In genomic region chr11:57802511-57802870, GRCm38 (mm10) we compare ENCODE assay signal across 8 mouse cellular contexts. TPM values are rescaled to one million over a fixed set of nuclear protein-coding genes. Genes with fewer than 3 reads are reported as not detected.
A peak's percentile ranks its signal among the peaks of the same experiment; 100 is the strongest.
DNase-seq lines count a peak whose midpoint lies in the region; ATAC-seq and TF ChIP-seq lines count a peak whose summit lies in the region.

No protein-coding gene starts in this region.

- peaks cover 17% of the 10 kb centered on the region for H3K4me1 ChIP-seq in lung, adult 2 months (ENCODE audit: control insufficient read depth, insufficient read depth, low read length)
- peaks cover 17% of the 10 kb centered on the region for H3K4me1 ChIP-seq in embryonic facial prominence, embryonic 14.5 days (ENCODE audit: control insufficient read depth, insufficient read depth, low read length)
- peaks cover 8% of the 10 kb centered on the region; the same call in 1 of the 2 replicates for H3K4me1 ChIP-seq in intestine, postnatal 0 days (replicated peaks; ENCODE audit: control insufficient read depth, insufficient read depth, low read length)
- H3K4me1 ChIP-seq in midbrain, embryonic 15.5 days, result peaks cover 24% of the 10 kb centered on the region

- WGBS in lung, adult 2 months, result under 1% methylated on average over 18 of the region's 18 CpGs
- 1% methylated on average over 18 of the region's 18 CpGs for WGBS in embryonic facial prominence, embryonic 14.5 days
- 2% methylated on average over 18 of the region's 18 CpGs for WGBS in intestine, postnatal 0 days
- WGBS in midbrain, embryonic 15.5 days, result under 1% methylated on average over 18 of the region's 18 CpGs

- TF ChIP-seq CTCF in lung, adult 2 months (IDR thresholded peaks at IDR 0.05; ENCODE audit: insufficient read depth, low read length), result no peak
- no peak for TF ChIP-seq CTCF in intestine, postnatal 0 days (IDR thresholded peaks at IDR 0.05; ENCODE audit: low read depth)

- no peak overlapping the region for H3K27ac ChIP-seq in embryonic facial prominence, embryonic 14.5 days (replicated peaks; ENCODE audit: low read depth, low read length)
- peak overlapping the region; percentile 83; the same call in 1 of the 2 replicates for H3K27ac ChIP-seq in intestine, postnatal 0 days (ENCODE audit: low read depth, low read length)
- peak overlapping the region; percentile 47; the same call in 1 of the 2 replicates for H3K27ac ChIP-seq in midbrain, embryonic 15.5 days

- DNase-seq in lung, adult 2 months, result peak; percentile 28
- no peak for DNase-seq in lung, postnatal 4 days
- DNase-seq in adrenal gland, adult 18-20 months (ENCODE audit: low spot score in 2 of 2), result peak; percentile 40 to 49
- peak; percentile 46 for DNase-seq in embryonic facial prominence, embryonic 14.5 days (ENCODE audit: low spot score)
- DNase-seq in gastrocnemius, adult 8-10 months (ENCODE audit: low spot score in 2 of 2), result no peak
- no peak for DNase-seq in right cerebral cortex, postnatal 14 days

- no peak for TF ChIP-seq POLR2A in lung, adult 2 months (IDR thresholded peaks at IDR 0.05; ENCODE audit: borderline replicate concordance, extremely low read depth, low read depth, low read length)

- H3K27me3 ChIP-seq in embryonic facial prominence, embryonic 14.5 days (replicated peaks; ENCODE audit: control insufficient read depth, insufficient read depth, low read length), result no peaks in the 10 kb centered on the region
- no peaks in the 10 kb centered on the region for H3K27me3 ChIP-seq in intestine, postnatal 0 days (replicated peaks; ENCODE audit: control insufficient read depth, insufficient read depth, low read length)
- no peaks in the 10 kb centered on the region for H3K27me3 ChIP-seq in midbrain, embryonic 15.5 days (replicated peaks)

- no peak for ATAC-seq in embryonic facial prominence, embryonic 14.5 days (ENCODE audit: low read depth)
- no peak for ATAC-seq in intestine, postnatal 0 days
- no peak for ATAC-seq in midbrain, embryonic 15.5 days (replicated peaks)

- H3K9ac ChIP-seq in embryonic facial prominence, embryonic 14.5 days (ENCODE audit: low read depth, low read length), result peak overlapping the region; percentile 90
- H3K9ac ChIP-seq in intestine, postnatal 0 days (ENCODE audit: low read depth, low read length), result peak overlapping the region; percentile 90
- H3K9ac ChIP-seq in midbrain, embryonic 15.5 days, result peak overlapping the region; percentile 81

- 0 out of 2 replicates have a peak, but pooled peaks cover 13% of the 10 kb centered on the region for H3K36me3 ChIP-seq in embryonic facial prominence, embryonic 14.5 days (ENCODE audit: control insufficient read depth, insufficient read depth, low read length)
- H3K36me3 ChIP-seq in intestine, postnatal 0 days (ENCODE audit: control insufficient read depth, insufficient read depth), result peaks cover 10% of the 10 kb centered on the region; the same call in 1 of the 2 replicates
- no peaks in the 10 kb centered on the region for H3K36me3 ChIP-seq in midbrain, embryonic 15.5 days (replicated peaks)

- H3K4me2 ChIP-seq in embryonic facial prominence, embryonic 14.5 days (ENCODE audit: low read depth, low read length), result peak overlapping the region; percentile 69
- peak overlapping the region; percentile 97 for H3K4me2 ChIP-seq in intestine, postnatal 0 days (replicated peaks; ENCODE audit: low read depth)
- peak overlapping the region; percentile 97 for H3K4me2 ChIP-seq in midbrain, embryonic 15.5 days

- H3K4me3 ChIP-seq in lung, adult 2 months (replicated peaks; ENCODE audit: extremely low read depth, low read depth, low read length), result peak overlapping the region; percentile 74
- peak overlapping the region; percentile 94 for H3K4me3 ChIP-seq in embryonic facial prominence, embryonic 14.5 days (ENCODE audit: low read depth, low read length)
- peak overlapping the region; percentile 88 for H3K4me3 ChIP-seq in intestine, postnatal 0 days (ENCODE audit: low read depth, low read length)
- peak overlapping the region; percentile 93 for H3K4me3 ChIP-seq in midbrain, embryonic 15.5 days

- H3K9me3 ChIP-seq in embryonic facial prominence, embryonic 14.5 days (ENCODE audit: control insufficient read depth, low read length), result no peaks in the 10 kb centered on the region
- no peaks in the 10 kb centered on the region for H3K9me3 ChIP-seq in intestine, postnatal 0 days (ENCODE audit: control insufficient read depth)
- H3K9me3 ChIP-seq in midbrain, embryonic 15.5 days, result no peaks in the 10 kb centered on the region

RNA-seq across cellular contexts. Expression of gene Sap30l, which starts 1.1 kb away (rescaled TPM):
- 24.7 and 37.0 TPM in 2 replicates for polyA plus RNA-seq in lung, adult 2 months (2012; rRNA removed)
- total RNA-seq in adrenal gland, adult 18-20 months (2021), result 10 to 100 TPM; 48.5 to 62.8 TPM
- 14.2 and 16.3 TPM in 2 replicates for polyA plus RNA-seq in embryonic facial prominence, embryonic 14.5 days (2014; fragmentation: Nextera tagmentation; extraction: Ambion mirVana)
- 19.3 and 21.2 TPM in 2 replicates for polyA plus RNA-seq in intestine, postnatal 0 days (2015; fragmentation: Nextera tagmentation; extraction: Ambion mirVana)
- 9.3 and 11.6 TPM in 2 replicates for polyA plus RNA-seq in midbrain, embryonic 15.5 days (2015; fragmentation: Nextera tagmentation; extraction: Ambion mirVana)
- 10 to 100 TPM; 47.2 to 59.8 (median 55.3) TPM for total RNA-seq in gastrocnemius, adult 8-10 months (2022)

RNA-seq across cellular contexts. Expression of gene Hand1, which starts 30.1 kb away (rescaled TPM):
- 0.06 TPM in 1 of 2 replicates, not detected in the other for polyA plus RNA-seq in lung, adult 2 months (2012; rRNA removed)
- 1 to 10 TPM; 6.7 to 9.4 TPM for total RNA-seq in adrenal gland, adult 18-20 months (2021)
- 1.6 and 1.7 TPM in 2 replicates for polyA plus RNA-seq in embryonic facial prominence, embryonic 14.5 days (2014; fragmentation: Nextera tagmentation; extraction: Ambion mirVana)
- 17.4 and 20.7 TPM in 2 replicates for polyA plus RNA-seq in intestine, postnatal 0 days (2015; fragmentation: Nextera tagmentation; extraction: Ambion mirVana)
- polyA plus RNA-seq in midbrain, embryonic 15.5 days (2015; fragmentation: Nextera tagmentation; extraction: Ambion mirVana), result not detected in 2 replicates
- total RNA-seq in gastrocnemius, adult 8-10 months (2022), result not detected

Comparison
In these comparisons a context has a peak if more than half of its experiments do, and no peak if none do; other contexts are left out.
1. DNase-seq: peak in lung, adult 2 months (single experiment), adrenal gland, adult 18-20 months (2 of 2) and embryonic facial prominence, embryonic 14.5 days (single experiment); none in lung, postnatal 4 days (0 of 2), gastrocnemius, adult 8-10 months (0 of 2) and right cerebral cortex, postnatal 14 days (single experiment).
2. Peak in every context shown above with its lines, with median percentiles within 50 percentile points of each other: H3K4me3 ChIP-seq, H3K4me2 ChIP-seq and H3K9ac ChIP-seq.